Mouse (Mus musculus) frontal cortex, adult (tissue): ENCODE measurements around the gene Olfr98.
"Not testable (repeated sequence)": the region's sequence is repeated elsewhere in the genome, so short reads cannot be mapped to it uniquely, and the experiment has no call there.

Experiments used
- ATAC-seq: cut with Nextera tagmentation; 2 replicates; pipeline ENCODE4 v1.9.2; 2017; ENCODE audit warnings: mild to moderate bottlenecking, moderate library complexity, mixed read lengths; ENCODE audit not compliant: low TSS enrichment

Olfr98 gene

DNA sequence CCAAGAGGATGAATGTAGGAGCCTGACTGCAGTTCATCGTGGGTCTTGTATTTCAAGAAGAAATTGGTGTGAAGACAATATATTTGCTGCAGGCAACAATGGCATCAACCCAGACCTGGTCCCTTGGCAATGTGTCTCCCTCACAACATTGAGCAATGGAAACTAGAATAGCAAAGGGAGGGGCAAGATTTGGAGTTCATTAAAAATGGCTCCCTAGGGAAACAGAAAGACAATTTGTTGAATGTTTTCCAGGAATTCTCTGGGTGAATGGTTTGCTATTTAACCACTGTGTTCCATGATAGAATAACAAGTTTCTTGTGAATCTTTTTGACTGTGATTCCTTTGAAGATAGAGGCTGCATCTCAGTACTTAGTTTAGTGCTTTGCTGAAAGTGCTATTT, at the start of gene Olfr98:
Gene Olfr98 (minus strand): TSS at position 124 of the 400 bp plus-strand sequence.
- no peak for ATAC-seq

DNA sequence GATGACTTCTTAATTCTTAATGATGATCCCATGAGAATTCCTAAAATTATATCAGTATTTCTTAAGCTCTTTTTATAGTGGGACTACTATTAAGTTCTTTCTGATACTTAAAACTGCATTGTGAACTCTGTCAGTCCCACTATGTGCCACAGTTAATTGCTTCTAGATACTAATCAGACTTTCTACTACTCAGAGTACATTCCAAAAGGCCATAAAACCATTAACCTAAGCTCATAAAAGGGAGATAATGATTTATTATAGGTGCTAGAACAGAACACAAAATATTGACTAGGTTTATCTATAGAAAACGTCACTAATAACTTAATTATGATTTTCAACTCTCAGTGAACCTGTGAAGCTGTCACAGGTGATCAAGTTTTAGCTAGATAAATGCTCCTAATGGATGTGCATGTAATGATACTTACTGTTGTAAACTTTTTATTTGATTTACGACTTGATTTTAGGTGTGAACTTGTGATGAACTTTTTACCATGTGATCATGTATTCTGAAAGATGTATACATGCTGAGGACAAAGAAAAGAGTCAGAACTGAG, 46.7 kb upstream of the Olfr98 start:
- ATAC-seq = no peak

GRCm38 (mm10) chr17:37308483-37308882, 44.9 kb upstream of the Olfr98 start:
- ATAC-seq = no peak

- no peak for ATAC-seq
Observed at GRCm38 (mm10) chr17:37304213-37304612, 40.7 kb upstream of the Olfr98 start, which contains the start of gene Olfr101. Olfr101 (minus strand) TSS chr17:37304313.

GRCm38 (mm10) chr17:37283360-37283759, 19.8 kb upstream of the Olfr98 start, which contains the start of gene Olfr99:
Olfr99 (minus strand) TSS chr17:37283460.
- no peak for ATAC-seq

GRCm38 (mm10) chr17:37280331-37280730, 16.8 kb upstream of the Olfr98 start:
- ATAC-seq = no peak

DNA sequence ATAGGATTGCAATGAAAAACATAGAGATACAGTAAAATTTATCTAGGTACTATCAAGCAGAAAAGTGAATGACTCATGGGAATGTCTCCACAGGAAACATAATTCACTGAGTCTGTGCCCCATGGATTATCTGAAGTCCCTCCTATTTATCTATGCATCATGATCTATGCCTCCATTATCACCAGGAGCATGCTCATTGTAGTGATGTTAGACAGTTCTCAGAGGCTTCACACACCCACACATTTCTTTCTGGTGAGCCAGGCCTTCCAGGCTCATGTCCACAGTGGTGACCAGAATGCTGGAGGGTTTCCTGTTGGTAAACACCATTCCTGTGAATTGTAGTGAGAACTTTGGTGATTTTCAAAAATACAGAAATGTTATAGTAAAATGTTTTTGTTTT, 13.0 kb upstream of the Olfr98 start:
- no peak for ATAC-seq

- ATAC-seq = no peak
Observed at GRCm38 (mm10) chr17:37275626-37276248, 12.2 kb upstream of the Olfr98 start.

DNA sequence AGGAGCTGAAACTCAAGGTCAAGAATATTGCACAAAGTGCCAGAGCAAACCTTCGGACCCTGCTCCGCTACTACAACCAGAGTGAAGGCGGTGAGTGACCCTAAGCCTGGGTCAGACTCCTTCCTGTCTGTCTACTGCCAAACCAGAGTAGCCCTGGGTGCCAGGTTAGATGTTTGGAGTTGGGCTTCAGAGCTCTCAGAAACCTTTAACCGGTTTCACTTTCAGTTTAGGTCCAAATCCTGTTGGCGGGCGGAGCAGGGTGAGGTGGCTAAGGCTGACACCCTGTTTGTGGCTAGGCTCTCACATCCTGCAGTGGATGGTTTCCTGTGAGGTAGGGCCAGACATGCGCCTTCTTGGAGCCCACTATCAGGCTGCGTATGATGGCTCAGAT, 7.1 kb upstream of the Olfr98 start:
- peak; percentile 13 for ATAC-seq

GRCm38 (mm10) chr17:37270058-37270701, 6.6 kb upstream of the Olfr98 start, which contains the start of gene H2-M3:
H2-M3 (plus strand) TSS chr17:37270220.
- ATAC-seq = peak; percentile 99

GRCm38 (mm10) chr17:37250544-37250943, 13.0 kb downstream of the Olfr98 start:
- ATAC-seq = 0 out of 2 replicates have a peak, but pooled peaks have one; percentile 70

GRCm38 (mm10) chr17:37249460-37249859, 14.1 kb downstream of the Olfr98 start:
- ATAC-seq = no peak

DNA sequence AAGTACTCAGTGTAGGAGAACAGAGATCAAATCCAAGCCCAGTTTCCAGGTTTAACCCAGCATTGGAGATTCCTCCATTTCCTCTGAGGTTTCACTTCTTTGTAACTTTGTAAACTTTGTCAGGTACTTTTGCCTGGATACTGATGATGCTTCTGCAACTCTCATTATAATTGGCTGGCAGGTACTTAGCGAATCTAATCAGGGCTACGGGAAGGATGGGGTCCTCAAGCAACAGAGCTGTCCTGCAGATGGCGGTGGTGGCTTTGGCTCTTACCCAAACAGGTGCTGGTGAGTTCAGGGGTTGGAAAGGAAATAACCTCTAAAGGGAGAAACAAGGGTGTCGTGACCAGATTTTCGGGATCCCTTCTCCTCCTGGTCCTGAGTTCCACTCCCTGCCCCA, 16.8 kb downstream of the Olfr98 start:
- peak; percentile 95 for ATAC-seq

DNA sequence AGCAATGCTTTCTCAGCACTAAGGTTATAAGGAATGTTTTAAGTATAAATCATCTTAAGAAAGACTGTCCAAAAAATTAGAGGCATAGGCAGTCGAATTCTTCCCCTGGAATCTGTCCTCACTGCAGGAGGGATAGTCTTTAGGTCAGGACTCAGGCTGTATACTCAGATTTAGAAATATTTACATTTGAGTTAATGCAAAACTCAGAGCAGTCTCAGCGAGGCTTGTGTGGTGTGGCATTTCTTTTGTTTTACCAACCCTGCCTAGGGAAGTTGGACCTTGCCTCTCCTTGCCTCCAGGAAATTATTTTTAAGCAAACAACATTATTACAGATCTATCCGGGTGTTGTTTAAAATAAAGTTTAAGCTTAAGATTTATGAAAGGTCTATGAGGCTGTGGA, 21.4 kb downstream of the Olfr98 start:
- no peak for ATAC-seq

DNA sequence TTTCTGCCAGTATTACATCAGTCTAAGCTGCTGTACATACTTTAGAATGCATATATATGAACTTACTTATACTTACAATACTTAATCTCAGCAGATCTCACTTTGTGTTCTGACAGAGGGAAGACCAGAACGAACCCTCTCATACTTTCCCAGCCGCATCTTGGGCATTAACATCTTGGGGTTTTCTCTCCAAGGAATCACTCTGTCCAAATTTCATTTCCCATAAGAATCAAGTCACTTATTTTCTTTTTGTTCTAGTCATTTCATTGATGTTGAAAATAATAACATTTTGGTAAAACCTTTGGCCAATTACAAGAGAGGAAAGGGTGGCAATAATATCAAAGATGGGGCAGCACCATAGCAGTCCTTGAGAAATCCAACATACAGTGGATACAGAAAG, 26.3 kb downstream of the Olfr98 start, which contains the start of gene Olfr97:
Gene Olfr97 (minus strand): TSS at position 101 of the 400 bp plus-strand sequence.
- not testable (repeated sequence) for ATAC-seq

GRCm38 (mm10) chr17:37221879-37222278, 41.7 kb downstream of the Olfr98 start:
- ATAC-seq = no peak

DNA sequence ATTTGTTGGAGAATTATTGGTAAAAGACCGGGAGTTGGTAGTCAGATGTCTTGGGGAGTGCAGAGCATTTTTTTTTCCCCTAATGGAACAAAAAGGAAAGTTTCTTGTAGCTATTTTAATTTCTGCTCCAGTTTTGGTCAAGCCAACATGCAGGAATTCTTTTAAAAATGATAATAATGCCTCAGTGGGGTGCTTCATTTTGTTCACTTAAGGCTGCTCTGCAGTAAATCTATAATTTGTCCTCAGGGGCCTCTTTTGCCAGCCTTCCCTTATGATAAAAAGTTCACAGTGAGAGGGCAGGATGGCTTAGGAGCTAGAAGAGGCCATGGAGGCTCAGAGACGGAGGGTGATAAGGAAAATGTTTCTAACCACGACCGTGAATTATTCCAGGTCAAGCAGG, 43.7 kb downstream of the Olfr98 start, which contains the start of gene Olfr96:
Gene Olfr96 (plus strand): TSS at position 301 of the 400 bp plus-strand sequence.
- ATAC-seq = no peak

DNA sequence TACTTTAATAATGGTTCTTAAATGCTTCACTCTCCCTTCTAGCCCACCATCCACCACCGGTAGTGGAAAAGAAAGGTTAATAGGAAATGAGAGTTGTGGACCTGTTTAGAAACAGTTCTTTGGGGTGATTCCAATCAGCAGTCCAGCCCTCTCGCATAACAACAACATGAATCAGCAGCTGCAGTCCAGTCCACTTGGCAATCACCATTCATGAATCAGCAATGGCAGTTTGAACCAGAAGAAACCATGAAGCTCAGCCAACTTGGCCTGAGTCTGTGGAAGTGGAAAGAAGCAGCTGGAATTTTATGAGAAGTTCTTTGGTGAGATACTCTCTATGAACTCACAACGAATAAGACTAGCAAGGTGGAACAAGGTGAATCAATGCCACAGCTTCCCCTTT, 45.1 kb downstream of the Olfr98 start:
- no peak for ATAC-seq

- no peak for ATAC-seq
Observed at GRCm38 (mm10) chr17:37213018-37213417, 50.5 kb downstream of the Olfr98 start, which contains the start of gene Olfr95. Olfr95 (minus strand) TSS chr17:37213118.
